Mouse (Mus musculus) ES-Bruce4 (cell line): ENCODE measurements at regions not wholly inside any gene's neighbourhood (a gene's known extent, or its start where the extent isn't known, plus 50 kb on each side); places are given as distances from the start of the nearest gene placed in this dataset.

ENCODE experiments used
- H3K27ac ChIP-seq: 2 replicates; pipeline ENCODE4 v1.5.1; 2012; ENCODE audit warnings: low read length, inconsistent platforms; ENCODE audit not compliant: insufficient read depth
- H3K27me3 ChIP-seq: 2 replicates; pipeline ENCODE4 v1.6.1; 2012; ENCODE audit warnings: mild to moderate bottlenecking, low read length, inconsistent platforms; ENCODE audit not compliant: control insufficient read depth, poor library complexity, insufficient read depth, severe bottlenecking
- H3K36me3 ChIP-seq: 2 replicates; pipeline ENCODE4 v1.6.1; 2012; ENCODE audit warnings: inconsistent platforms, mild to moderate bottlenecking, low read length, moderate library complexity; ENCODE audit not compliant: control insufficient read depth, poor library complexity, insufficient read depth, severe bottlenecking
- H3K4me1 ChIP-seq: one replicate; pipeline ENCODE4 v1.8.1; 2011; ENCODE audit warnings: low read length; ENCODE audit not compliant: control insufficient read depth, insufficient read depth
- H3K4me3 ChIP-seq: 2 replicates; pipeline ENCODE4 v1.5.1; 2011; ENCODE audit warnings: low read depth, mild to moderate bottlenecking, low read length
- H3K9ac ChIP-seq: 2 replicates; pipeline ENCODE4 v1.6.1; 2012; ENCODE audit warnings: low read depth, mild to moderate bottlenecking, inconsistent platforms; ENCODE audit not compliant: poor library complexity, severe bottlenecking
- H3K9me3 ChIP-seq: replicated peaks from 2 replicates; pipeline ENCODE4 v1.6.1; 2012; ENCODE audit warnings: mild to moderate bottlenecking, low read length, inconsistent platforms; ENCODE audit not compliant: control insufficient read depth, poor library complexity, insufficient read depth, severe bottlenecking
- CTCF ChIP-seq: IDR thresholded peaks from one replicate; pipeline ENCODE4 v1.8.1; 2011; ENCODE audit warnings: low read depth, low read length
- EP300 ChIP-seq: IDR thresholded peaks from 2 replicates; pipeline ENCODE4 v1.6.1; 2011; ENCODE audit warnings: low read depth, low read length; ENCODE audit not compliant: insufficient read depth
- POLR2A ChIP-seq: IDR thresholded peaks from one replicate; pipeline ENCODE4 v1.8.1; 2011; ENCODE audit warnings: low read length; ENCODE audit not compliant: insufficient read depth

DNA sequence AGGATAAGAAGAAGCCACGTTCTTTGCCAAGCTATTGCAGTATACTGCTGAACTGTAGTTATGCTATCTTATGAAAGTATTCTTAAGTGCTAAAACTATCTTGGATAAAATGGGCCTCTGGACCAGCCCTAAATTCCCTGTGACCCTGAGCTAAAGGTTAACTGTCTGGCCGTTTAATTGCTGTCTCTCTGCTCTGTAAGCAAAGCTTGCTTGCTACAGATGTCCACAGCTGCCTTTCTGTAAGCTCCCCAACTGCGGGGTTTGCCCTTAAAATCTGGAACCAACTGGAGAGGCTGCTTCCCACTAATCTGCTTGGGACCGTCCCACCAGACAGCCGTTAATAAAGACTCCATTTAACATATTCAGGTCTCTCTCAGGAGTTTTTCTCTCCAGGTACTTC lies 73.2 kb upstream of the 1700021F07Rik start:
- Histone ChIP-seq H3K36me3 (no peaks in the 10 kb centered on the region), H3K9ac (no peak overlapping the region), H3K9me3 (peaks cover 6% of the 10 kb centered on the region; the same call in 1 of the 2 replicates), H3K4me1 (peaks cover 2% of the 10 kb centered on the region), H3K4me3 (no peak overlapping the region), H3K27me3 (no peaks in the 10 kb centered on the region), H3K27ac (no peak overlapping the region)
- TF ChIP-seq POLR2A (no peak), EP300 (no peak), CTCF (no peak)

DNA sequence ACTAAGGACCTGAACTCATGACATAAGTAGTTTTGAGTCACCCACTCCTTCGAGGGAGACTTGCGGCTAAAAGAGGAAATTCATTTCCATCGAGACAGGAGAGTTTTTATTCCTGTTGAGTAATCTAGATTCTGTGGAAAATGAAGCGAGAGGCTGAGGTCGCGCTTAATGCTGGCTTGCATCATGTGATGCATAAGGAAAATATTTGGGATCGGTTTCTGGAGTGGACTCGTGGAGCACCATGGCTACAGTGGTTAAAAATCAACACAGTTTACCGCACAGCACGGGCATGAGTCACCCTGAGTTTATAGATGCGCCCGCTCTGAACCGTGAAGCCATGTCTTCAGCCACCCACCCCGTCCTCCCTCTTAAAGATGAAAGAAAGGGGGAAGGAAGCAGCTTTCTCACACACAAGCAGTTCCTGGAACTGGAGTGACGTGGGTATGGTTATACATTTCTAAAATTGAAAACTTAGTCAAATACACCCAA lies 70.3 kb upstream of the 1700021F07Rik start:
- Histone ChIP-seq H3K9ac (no peak overlapping the region), H3K4me1 (peaks cover 2% of the 10 kb centered on the region), H3K4me3 (no peak overlapping the region), H3K9me3 (no peaks in the 10 kb centered on the region; the same call in 1 of the 2 replicates), H3K27me3 (no peaks in the 10 kb centered on the region), H3K27ac (no peak overlapping the region), H3K36me3 (no peaks in the 10 kb centered on the region)
- no peak for TF ChIP-seq EP300
- TF ChIP-seq POLR2A, result no peak
- no peak for TF ChIP-seq CTCF

DNA sequence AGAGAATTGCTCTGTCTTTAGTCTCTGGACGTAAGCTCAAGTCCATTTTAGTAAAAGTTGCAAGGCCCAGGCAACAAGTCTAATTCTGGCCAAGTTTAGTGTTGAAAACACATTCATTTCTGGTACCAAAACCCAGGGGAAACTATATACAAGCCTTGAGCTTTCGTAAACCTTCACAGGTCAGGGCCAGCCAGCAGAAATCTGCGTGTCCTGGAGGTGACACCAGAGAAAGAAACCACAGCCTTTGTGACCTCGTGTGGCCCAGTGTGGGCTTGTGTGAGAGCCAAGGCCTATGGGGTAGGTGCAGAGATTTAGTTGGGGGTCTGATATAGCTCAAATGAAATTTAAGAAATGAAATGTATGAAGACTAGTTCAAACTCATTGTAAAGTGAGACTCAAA lies 69.6 kb upstream of the 1700021F07Rik start:
- H3K9me3 ChIP-seq, result no peaks in the 10 kb centered on the region; the same call in 1 of the 2 replicates
- H3K4me3 ChIP-seq, result no peak overlapping the region
- H3K27ac ChIP-seq, result no peak overlapping the region
- H3K9ac ChIP-seq, result no peak overlapping the region
- H3K27me3 ChIP-seq, result no peaks in the 10 kb centered on the region
- TF ChIP-seq EP300, result no peak
- TF ChIP-seq CTCF, result no peak
- TF ChIP-seq POLR2A, result no peak
- H3K36me3 ChIP-seq, result no peaks in the 10 kb centered on the region
- peaks cover 2% of the 10 kb centered on the region for H3K4me1 ChIP-seq

DNA sequence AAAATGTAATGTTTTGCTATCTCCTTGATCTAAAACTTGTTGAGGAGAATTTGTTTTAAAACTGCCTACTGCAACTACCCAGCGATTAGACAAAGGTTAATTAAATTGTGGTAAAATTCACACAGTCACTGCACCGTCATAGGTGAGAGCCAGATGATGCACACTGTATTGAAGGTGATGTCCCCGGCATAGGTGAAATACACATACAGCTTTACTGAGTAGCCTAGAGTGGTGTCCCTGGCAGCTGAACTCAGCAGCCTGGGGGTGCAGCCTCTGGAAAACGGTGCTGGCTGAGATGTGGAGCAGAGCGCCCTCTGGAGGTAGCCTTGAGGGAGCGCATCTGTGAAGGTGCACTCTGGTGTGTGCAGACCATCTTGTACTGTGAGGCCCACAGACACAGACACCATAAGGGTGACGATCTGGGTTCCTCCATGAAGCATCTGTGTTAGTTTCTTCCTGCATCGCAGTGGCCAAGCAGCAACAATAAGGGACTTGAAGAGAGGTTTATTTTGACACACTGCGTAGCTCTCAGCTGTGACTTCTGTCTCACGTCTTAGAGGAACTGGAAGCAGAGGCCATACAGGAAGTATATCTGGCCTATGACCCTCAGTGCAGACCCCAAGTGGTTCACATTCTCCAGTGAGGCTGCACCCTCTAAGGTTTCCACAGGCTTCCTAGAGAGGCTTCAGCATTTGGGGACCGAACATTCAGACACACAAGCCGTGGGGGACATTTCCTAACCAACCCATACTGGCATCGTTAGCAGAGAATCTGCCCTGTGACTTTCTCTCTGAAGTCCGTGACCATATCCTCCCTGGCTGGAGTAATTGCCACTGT lies 68.6 kb upstream of the 1700021F07Rik start:
- no peaks in the 10 kb centered on the region; the same call in 1 of the 2 replicates for H3K9me3 ChIP-seq
- H3K9ac ChIP-seq, result no peak overlapping the region
- no peak overlapping the region for H3K27ac ChIP-seq
- no peaks in the 10 kb centered on the region for H3K4me1 ChIP-seq
- no peaks in the 10 kb centered on the region for H3K27me3 ChIP-seq
- no peak overlapping the region for H3K4me3 ChIP-seq
- no peaks in the 10 kb centered on the region for H3K36me3 ChIP-seq
- TF ChIP-seq POLR2A, result no peak
- peak; percentile 97 for TF ChIP-seq CTCF
- 0 out of 2 replicates have a peak, but pooled peaks have one; percentile 21 for TF ChIP-seq EP300

DNA sequence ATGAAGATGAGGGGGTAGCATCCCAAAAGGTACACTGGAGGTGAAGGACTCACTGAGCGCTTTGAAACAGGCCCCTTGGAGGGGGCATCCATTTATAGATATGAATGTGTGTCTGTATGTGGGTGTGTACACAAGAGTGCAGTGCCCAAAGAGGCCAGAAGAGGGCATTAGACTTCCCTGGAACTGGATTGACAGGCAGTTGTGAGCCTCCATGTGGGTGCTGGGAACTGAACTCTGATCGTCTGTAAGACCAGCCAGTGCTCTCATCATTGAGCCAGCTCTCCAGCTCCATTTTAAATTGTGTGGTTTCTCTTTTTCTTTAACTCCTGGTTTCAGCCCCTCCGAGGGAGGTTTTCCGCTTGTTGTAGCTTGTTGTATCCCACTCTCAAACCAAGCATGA lies 67.6 kb upstream of the 1700021F07Rik start:
- H3K27ac ChIP-seq, result no peak overlapping the region
- H3K27me3 ChIP-seq, result no peaks in the 10 kb centered on the region
- H3K4me3 ChIP-seq, result no peak overlapping the region
- H3K9me3 ChIP-seq, result no peaks in the 10 kb centered on the region; the same call in 1 of the 2 replicates
- no peaks in the 10 kb centered on the region for H3K4me1 ChIP-seq
- TF ChIP-seq CTCF (peak; percentile 3), EP300 (no peak), POLR2A (no peak)
- H3K9ac ChIP-seq, result no peak overlapping the region
- no peaks in the 10 kb centered on the region for H3K36me3 ChIP-seq

DNA sequence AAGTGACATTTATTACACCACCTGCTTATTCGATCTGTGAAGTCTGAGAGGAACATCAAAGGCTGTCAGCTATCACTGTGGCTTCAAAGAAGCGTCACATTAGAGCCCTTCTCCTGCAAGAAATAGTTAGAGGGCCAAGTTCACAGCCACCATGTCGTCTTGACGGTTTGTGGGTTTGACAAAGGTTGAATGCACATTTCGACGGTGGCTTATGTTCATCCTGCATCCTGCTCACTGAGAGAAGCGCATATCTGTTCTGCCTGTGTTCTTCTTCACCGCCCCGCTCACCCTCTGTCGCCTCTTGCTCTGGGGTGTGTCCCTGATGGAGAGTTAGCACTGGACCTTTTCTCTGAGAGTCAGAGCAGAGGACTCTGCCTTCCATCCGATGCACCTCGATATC lies 67.2 kb upstream of the 1700021F07Rik start:
- no peak overlapping the region for H3K9ac ChIP-seq
- H3K27ac ChIP-seq, result no peak overlapping the region
- H3K4me1 ChIP-seq, result no peaks in the 10 kb centered on the region
- TF ChIP-seq CTCF (no peak), EP300 (no peak), POLR2A (no peak)
- H3K4me3 ChIP-seq, result no peak overlapping the region
- H3K27me3 ChIP-seq, result no peaks in the 10 kb centered on the region
- no peaks in the 10 kb centered on the region; the same call in 1 of the 2 replicates for H3K9me3 ChIP-seq
- no peaks in the 10 kb centered on the region for H3K36me3 ChIP-seq
